Mouse (Mus musculus) mouse trophoblast stem cell (cell line): Measurements from ENCODE around the gene Wdpcp.

Experiments
- in situ Hi-C, 2 experiments: fragments of 300-500 bp; cut with MseI, MboI; formaldehyde crosslinking; loops; 2 replicates in 1 of 2; 3 replicates in 1 of 2; pipeline ENCODE4 v1.15.1; 2025

Wdpcp gene

DNA sequence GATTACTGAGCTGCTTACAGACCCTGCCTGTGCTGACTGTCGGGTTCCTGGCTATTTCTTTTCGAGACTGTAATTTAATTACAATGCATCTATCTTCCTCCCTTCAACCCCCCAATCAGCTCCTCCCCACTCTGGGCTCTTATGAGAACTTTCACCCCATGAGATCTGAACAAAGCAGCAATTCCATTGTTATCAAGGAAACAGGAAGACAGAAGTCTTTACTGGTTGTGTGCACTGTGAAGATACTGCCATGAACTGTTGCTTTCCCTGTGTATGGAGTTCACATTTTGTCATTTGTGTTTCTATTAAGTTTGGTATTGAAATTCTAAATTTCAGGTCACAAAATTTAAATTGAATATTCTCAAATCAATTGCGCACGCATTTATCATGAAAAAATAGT is 177.5 kb downstream of the Wdpcp start:
- in situ Hi-C loops = no loop called here

DNA sequence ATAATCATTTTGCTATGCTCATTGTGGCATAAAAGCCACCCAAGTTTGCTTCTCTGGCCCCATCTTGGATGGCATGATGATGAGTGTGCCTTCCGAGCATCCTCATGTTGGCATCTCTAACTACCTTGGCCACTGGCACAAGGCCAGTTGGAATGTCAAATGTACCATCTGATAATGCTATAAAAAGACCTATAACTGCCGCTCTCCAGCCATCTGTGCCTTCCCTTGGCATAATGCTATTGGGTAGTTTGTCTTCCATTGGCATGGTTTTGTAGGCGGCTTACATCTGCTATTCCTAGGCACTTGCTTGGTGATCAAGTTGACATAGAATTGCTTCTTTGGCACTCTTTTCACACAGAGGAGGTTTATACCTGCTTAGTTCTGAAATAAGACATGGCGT is 191.2 kb downstream of the Wdpcp start:
- in situ Hi-C loops = no loop called here

DNA sequence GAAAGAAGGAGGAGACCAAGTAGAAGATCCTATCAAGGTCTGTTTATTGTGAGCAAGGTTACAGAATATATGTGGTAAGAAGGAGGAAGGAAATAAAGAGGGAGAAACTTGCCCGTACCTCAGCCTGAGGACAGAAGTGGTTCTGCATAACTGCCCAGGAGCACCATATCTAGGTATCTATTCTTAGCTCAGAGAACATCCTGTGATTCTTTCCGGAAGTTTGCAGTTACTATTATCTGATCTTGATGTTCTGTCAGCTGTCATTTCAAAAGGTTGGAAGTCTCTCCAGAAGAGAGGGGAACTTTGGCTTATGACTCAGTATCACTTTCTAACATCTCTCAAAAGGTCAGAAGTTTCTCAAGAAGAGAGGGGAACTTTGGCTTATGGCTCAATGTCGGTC is 216.8 kb downstream of the Wdpcp start:
- in situ Hi-C loops = no loop called here

DNA sequence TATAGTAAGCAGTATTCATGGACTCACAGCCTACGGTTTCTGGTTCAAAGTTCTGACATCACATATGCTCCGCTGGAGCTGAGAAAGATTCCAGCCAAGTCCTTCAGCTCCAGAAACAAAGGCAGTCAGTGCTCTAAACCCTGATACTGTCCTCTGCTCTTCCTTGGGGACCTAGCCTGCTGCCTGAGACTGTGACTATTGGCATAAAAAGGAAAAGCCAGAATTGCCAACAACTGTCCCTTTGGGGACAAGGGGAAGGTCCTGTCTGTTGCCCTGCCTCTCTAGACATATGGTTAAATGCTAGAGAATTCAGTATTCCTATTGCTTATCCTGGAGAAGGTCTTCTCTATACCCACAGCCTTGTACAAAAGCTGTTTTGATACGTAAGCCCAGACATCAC is 252.9 kb downstream of the Wdpcp start:
- in situ Hi-C loops = no loop called here

DNA sequence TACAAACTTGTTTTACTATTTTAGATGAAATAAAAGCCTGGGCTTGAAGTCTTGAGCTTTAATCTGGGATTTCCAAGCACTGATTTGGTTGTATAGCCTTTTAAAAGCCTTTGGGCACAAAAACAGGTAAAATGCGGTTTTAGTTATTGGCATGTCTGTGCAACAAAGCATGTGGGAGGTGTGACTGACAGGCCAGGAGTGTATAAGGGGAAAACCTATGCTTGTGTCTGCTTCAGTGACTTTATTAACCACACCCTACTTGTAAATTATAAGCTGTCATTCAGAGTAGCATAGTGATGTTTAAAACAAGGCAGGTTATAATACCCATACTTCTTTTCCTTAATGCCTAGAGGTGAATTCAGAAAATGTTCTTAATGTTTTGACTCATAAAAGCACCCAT is 254.5 kb downstream of the Wdpcp start:
- in situ Hi-C loops = no loop called here

DNA sequence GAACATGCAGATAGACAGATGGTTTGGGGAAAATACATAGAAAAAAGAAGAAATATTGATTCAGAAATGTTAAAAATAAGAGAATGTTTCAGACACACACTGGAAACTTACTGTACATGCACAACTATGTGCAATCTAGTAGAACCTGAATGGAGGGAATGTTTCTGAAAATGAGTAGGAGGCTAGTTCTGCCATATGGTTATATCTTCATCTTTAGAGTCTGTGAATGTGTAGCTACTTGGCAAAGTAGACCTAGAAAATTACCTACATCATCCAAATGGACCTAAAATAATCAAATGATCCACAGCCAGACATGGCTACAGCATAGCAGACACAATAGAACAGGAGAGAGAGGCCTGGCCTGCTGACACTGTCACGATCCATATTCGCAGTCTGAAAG is 275.0 kb downstream of the Wdpcp start:
- in situ Hi-C loops = no loop called here

DNA sequence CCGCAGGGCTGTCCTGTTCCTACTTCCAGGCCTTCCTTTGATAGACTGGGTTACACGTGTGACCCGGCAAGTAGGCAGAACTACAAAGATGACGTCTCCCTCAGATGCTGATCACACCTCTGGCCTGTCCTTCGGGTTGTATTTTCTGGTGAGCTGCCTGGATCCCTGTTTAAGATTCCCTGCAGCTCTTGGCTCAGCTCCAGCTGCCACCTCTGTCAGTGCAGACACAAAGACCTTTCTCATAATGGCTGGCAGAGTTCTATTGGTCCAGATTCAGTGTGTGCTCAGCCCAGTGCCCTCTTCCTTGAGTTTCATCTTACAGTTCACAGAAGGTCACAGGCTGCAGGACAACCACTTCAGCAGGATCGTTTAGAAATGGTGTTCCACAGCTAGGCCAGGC is 292.0 kb downstream of the Wdpcp start:
- in situ Hi-C loops = no loop called here

DNA sequence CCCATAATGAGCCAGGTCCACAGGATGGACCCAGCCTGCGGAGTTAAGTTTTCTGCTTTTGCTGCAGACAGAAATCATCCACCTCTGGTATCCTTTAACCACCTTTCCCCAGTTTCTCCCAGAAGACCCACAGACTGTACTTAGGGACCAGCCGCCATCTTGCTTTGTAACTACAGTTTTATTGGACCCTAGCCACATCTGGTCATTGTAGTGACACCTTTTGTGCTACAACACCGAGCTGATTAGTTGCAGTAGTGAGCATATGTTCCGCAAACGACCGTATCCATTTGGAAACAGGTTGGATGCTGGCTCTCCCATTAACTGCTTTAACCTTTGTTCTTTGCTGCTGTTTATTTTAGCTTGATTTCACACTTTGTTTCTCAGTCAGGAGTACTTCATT is 292.5 kb downstream of the Wdpcp start:
- in situ Hi-C loops = no loop called here

DNA sequence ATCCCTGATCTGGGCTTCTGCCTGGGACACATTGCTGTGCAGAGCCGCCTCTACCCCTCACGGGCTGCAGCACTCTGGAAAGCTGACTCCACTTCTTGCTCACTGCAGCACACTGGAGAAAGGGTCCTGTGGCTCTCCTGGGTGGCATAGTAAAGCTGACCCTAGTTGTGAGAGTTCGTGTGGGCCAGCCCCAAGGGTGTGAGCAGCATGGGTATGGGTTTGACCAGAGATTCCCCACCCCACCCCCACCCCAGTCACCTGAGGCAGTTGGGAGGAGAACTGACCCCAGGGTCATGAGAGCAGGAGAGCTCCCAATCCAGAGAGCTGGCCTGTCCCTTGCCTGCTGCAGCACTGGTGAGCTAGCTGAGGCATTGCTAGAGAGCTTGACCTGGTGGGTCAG is 296.6 kb downstream of the Wdpcp start:
- in situ Hi-C loops = no loop called here

DNA sequence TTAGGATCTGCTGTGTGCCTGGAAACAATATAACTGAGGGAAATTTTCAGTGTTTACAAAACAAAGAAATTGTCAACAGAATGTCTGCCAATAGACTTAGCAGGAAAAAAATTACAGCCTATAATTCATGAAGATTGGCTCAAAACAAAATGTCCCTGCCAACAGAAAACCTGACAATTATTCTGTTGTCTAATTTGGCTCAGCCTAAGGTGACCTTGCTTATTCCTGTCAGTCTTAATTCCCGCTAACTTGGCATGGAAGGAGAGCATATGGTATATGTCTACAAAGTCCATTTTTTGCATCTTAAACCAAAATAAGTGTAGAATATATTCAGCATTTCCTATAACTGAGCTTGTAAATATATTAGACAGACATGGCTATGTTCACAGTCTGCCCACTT is 298.8 kb downstream of the Wdpcp start:
- in situ Hi-C loops = no loop called here

DNA sequence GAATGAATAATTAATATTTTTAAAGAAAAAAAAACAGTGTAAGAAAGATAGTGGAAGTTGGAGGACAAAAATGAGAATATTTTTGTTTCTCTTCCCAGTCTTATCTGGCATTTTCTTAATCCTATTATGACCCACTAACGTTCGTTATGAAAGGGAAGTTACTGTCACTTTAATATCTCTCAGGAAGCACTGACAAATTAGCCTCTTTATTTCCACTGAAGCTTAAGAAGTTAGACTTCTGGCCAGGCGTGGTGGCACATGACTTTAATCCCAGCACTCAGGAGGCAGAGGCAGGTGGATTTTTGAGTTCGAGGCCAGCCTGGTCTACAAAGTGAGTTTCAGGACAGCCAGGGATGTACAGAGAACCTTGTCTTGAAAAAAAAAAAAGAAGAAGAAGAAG is 299.7 kb downstream of the Wdpcp start:
- in situ Hi-C loops = no loop called here

DNA sequence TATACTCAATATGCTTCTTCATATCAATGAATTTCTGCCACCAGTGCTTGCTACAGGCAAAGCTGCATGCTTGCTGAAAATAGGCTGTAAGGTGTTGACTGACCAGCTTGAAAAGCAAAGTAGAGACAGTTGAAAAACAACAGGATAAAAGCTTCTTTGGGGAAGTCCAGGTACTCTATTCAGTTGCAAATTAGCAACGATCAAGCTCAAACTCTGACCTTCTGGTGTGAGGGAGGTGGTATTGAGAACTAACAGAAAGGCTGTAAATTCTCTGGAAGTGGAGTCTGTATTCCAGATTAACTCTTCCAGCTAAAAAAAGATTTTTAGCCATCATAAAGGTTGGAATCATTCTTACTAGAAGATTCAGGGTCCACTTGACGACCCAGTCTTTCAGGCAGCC is 303.0 kb downstream of the Wdpcp start:
- in situ Hi-C loops = no loop called here

DNA sequence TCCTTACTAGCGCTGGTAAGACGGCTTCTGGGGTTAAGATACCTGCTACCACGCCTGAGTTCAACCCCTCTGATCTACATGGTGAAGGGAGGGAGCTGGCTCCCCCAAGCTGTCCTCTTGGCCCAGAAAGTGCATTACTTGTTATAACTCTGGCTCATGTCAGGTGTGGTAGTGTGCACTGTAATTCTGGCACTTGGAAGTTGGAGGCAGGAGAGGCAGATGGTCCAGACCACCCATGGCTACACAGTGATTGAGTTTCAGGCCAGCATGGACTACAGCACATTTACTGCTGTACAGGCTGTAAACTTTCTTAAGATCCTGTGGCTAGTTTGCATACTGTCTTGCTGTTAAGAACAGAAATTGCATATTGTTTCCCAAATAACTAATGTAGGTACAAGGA is 322.7 kb downstream of the Wdpcp start:
- in situ Hi-C loops = no loop called here

DNA sequence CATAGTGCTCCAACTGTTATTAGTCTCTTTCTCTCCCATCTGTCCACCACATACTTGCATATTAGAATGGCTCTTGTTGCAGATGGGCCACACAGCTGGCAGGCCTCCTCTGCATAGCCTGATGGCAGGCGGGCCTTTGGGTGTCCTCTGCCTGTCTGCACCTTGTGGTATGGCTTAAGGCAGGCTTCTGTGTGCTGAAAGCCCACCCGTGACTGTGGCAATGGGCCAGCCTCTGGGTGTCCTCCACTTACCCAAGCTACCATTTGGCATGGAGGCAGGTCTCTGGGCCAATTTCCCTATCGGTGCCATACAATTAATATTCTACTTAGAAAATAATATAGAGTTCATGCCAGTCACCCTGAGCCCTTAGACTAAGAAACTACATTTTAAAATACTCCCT is 350.5 kb downstream of the Wdpcp start:
- in situ Hi-C loops = no loop called here
